Mouse (Mus musculus) cerebral cortex, adult 2 months (tissue): ENCODE data around the gene Zscan4d.

Source experiments
- WGBS: fragments of 180-500 bp; shearing (Covaris S2); methylation state at CpG from one replicate; pipeline ENCODE4 v1.1.7; 2018; 5-methylcytosine and 5-hydroxymethylcytosine counted together

The Zscan4d gene

GRCm38 (mm10) chr7:11166059-11166458 is at the start of gene Zscan4d:
TSS of gene Zscan4d (minus strand) at chr7:11166159.
- 90% methylated on average over 4 of the region's 4 CpGs for WGBS

GRCm38 (mm10) chr7:11158036-11158435 is 7.9 kb downstream of the Zscan4d start:
- 43% methylated on average over 6 of the region's 6 CpGs for WGBS
